Mouse (Mus musculus) 3134 (cell line): ENCODE measurements around the gene C2cd4d.

Experiments
- DNase-seq: peaks from one replicate; pipeline ENCODE4 v3.0.0-alpha.2; 2011; ENCODE audit warnings: low spot score; ENCODE audit not compliant: insufficient read length; ENCODE audit errors: extremely low read depth

The C2cd4d gene

DNA sequence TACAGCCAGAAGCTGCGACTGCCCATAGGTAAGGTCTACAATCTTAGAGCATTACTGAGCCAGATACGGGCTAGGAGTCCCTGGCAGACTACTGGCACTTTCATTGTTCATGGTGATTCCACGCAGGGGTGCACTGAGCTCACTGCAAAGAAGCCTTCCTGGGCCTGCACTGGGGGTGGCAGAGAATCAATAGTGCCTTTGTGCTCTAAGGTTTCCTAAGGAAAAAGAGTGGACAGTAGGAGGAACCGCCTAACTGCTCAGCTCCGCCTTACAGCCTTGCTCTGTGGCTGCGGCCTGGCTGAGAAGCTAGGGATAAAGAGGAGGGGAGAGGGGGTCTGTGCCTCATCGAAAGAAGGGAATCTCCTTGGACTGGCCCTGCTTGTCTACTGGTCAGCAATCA is at the start of gene C2cd4d:
C2cd4d (plus strand) TSS at position 301 of the 400 bp plus-strand sequence.
- no peak for DNase-seq

GRCm38 (mm10) chr3:94328681-94329080 is 33.6 kb upstream of the C2cd4d start:
- no peak for DNase-seq

DNA sequence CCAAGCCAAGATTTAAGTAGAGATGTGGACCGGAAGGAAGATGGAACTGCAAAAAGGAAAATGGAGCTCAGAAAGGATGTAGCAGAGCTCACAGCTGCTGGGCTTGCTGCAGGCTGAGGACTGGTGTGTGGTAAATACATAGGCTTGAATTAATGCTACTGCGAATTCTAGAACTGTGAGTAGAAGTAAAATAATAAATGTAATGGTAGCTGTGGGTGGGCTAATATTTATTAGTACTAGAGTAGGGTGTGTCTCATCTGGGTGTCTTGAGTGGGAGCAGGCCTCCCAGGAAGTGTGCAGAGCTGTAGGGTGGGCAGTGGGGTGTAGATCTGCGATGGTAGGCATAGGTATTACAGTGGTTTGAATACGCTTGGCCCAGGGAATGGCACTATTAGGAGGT is 27.8 kb upstream of the C2cd4d start:
- no peak for DNase-seq

DNA sequence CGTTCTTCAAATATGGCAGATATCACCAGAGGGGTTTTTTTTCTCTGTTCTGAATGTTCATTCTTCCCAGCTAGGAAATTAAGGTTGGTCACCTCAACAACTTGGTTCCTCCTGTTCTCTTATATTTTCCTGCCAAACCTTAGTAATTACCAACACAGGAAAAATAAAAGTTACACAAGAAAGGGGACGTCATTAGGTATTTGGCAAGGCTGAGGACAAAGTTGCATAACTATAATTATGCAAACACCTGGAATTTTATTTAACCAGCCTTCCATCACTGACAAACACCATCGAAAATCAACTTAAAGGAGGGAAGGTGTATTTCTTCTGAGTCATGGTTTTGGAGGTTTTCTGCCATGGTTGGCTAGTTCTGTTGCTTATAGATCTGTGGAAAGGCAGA is 23.7 kb upstream of the C2cd4d start:
- no peak for DNase-seq

- DNase-seq, result no peak
These were observed 20.2 kb upstream of the C2cd4d start, which contains the start of gene Them5 for GRCm38 (mm10) chr3:94341959-94342422. Gene Them5, plus strand, starts transcription at chr3:94342099.

- no peak for DNase-seq
These were observed 19.7 kb upstream of the C2cd4d start for GRCm38 (mm10) chr3:94342552-94342951.

DNA sequence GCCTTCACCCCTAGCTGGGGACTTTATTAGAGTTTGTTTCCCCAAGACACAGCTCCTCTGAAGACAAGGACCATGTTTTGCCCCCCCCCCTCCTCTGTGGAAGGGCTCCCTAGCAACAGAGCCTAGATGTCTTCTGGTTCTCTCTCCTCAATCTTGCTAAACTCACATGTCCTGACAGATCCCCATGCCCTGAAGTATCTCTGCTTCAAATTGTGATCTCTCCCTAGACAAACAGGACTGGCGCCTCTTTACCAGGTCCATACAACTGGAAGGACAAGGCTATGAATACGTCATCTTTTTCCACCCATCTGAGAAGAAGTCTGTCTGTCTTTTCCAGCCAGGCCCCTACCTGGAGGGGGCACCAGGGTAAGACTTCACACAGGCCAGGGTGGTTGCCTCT is 18.1 kb upstream of the C2cd4d start:
- DNase-seq, result no peak

- DNase-seq, result no peak
These were observed 17.3 kb upstream of the C2cd4d start for GRCm38 (mm10) chr3:94344897-94345296.

DNA sequence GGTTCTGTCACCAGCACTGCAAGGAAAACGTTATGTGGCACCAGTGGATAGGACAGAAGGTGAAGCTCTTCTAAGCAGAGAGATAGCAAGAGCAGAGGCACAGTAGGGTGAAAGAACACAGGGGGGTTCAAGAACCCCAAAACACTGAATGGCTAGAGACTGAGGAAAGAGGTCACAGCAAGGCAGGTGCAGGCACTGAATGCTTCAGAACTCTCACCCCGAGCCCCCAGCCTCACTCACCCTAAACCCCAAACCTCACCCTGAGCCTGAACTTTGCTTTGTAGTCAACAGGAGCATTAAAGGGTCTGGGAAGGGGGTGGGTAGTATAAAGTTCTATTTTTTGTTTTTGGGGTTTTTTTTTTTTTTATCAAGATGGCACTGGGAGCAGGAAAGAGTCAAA is 14.1 kb upstream of the C2cd4d start:
- DNase-seq, result no peak

GRCm38 (mm10) chr3:94360812-94361211 is 1.4 kb upstream of the C2cd4d start:
- DNase-seq, result peak; percentile 47

DNA sequence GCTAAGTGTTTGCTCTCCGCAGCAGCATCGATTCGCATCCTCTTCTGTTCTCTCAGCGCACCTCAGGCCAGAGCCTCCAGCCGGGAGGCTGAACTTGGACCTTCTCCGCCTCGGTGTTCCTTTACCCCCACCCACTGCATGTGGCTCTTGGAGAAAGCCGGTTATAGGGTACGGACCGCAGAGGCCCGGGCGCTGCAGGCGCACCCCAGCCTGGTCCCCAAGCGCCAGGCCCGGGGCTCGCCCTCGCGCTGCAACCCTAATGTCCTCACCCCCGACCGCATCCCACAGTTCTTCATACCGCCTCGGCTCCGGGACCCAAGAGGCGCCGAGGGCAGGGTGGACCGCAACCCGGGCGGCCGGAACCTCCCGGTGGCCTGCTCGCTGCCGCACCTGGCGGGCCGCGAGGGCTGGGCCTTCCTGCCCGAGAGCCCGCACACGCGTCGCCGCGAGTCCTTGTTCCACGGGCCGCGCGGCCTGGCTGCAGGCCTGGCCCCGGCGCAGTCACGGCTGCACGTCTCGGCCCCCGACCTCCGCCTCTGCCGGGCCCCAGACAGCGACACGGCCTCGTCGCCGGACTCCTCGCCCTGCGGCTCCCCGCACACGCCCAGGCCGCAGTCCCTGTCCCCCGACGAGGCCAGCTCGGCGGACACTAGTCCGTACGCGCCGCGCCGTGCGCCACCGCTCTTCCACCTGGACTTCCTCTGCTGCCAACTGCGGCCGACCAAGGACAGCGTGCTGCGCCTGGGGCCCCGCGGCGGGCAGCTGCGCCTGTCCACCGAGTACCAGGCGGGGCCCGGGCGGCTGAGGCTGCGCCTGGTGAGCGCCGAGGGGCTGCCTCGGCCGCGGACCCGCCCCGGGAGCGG is 1.3 kb downstream of the C2cd4d start:
- no peak for DNase-seq

DNA sequence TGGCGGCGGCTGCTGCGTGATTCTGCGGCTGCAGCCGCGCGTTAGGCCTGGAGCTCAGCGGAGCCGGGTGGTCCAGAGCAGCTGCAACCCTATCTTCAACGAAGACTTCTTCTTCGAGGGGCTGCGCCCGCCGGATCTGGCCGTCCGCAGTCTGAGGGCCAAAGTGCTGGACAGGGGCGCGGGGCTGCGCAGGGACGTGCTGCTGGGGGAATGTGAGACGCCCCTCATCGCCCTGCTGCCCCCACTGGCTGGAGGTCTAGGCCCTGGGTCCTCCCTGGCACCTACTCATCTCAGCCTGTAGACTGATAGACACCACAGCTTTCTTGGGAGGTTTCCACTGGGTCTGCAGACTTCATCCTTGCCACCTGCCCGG is 1.9 kb downstream of the C2cd4d start:
- no peak for DNase-seq

- DNase-seq, result peak; percentile 36
These were observed 4.5 kb downstream of the C2cd4d start for GRCm38 (mm10) chr3:94366761-94367160.

- DNase-seq, result no peak
These were observed 5.3 kb downstream of the C2cd4d start for GRCm38 (mm10) chr3:94367511-94367910.

DNA sequence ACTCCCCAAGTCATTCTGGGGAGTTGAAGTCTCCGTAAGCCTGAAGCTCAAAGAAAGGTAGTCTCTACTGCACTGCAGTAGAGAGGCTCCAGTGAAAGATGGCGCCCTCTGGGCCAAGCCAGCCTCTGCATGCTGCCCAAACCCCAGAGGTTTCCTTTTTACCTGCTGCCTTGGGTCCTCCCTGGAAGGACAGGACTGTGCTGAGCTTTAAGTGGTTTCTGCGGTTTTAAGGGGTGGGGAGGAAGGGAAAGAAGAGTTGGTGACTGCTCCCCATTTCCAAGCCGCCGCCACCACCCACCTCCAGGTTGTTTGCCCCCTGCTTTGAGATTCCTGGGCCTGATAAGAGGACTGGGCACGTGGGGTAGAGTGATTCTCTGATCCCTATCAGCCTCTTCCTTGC is 6.4 kb downstream of the C2cd4d start:
- DNase-seq, result no peak

GRCm38 (mm10) chr3:94369709-94370108 is 7.5 kb downstream of the C2cd4d start:
- no peak for DNase-seq

DNA sequence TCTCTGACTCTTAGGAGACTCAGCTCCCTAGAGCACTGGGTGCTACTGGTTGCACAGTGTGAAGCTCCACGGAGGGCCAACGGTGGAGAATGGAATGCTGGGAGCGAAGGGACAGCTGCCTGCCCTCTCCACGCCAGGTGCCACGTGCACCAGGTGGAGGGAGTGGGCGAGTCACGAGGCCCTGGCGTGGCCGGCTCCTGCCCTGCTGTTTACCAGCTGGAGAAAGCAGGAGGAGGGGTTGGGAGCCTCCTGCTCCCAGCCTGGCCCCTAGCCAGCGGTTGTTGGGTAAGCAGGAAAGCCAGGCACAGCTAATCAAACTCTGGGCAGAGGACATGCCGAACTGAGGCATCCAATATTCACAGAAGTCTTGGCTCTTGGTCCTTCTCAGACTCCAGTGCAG is 9.4 kb downstream of the C2cd4d start:
- peak; percentile 75 for DNase-seq

- no peak for DNase-seq
These were observed 9.8 kb downstream of the C2cd4d start for GRCm38 (mm10) chr3:94372038-94372437.

GRCm38 (mm10) chr3:94372641-94373040 is 10.4 kb downstream of the C2cd4d start, which contains the start of gene Rorc:
Gene Rorc, plus strand, starts transcription at chr3:94372794.
- DNase-seq, result peak; percentile 55

GRCm38 (mm10) chr3:94373090-94373489 is 10.9 kb downstream of the C2cd4d start:
- peak; percentile 41 for DNase-seq

DNA sequence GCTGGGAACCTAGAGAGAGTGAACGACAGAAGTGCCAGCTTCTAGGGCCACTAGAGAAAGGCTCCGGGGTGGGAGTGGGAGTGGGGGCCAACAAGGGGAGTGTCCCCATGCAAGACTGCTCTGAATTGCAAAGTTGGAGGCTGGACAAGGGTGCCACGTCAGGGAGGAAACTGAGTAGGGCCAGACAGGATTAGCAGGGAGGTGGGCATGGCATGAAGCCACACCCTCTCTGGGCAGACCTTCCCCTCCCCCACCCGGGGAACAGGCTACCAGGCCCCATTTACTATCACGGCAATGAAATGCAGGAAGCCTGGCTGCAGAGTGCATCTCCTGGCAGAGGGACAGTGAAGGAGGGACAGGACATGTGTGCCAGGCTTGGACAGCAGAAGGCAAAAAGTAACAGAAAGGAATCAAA is 11.4 kb downstream of the C2cd4d start:
- DNase-seq, result peak; percentile 45

GRCm38 (mm10) chr3:94374636-94375035 is 12.4 kb downstream of the C2cd4d start:
- no peak for DNase-seq
